Mouse (Mus musculus) lung, postnatal 0 days (tissue): ENCODE results near the gene Qk. TPM values are rescaled to one million over a fixed set of nuclear protein-coding genes. Genes with fewer than 3 reads are reported as not detected.

ENCODE experiments used
- ATAC-seq: fragments of 200-750 bp; cut with Nextera tagmentation; 2 replicates; pipeline ENCODE4 v1.8.0; 2017; ENCODE audit warnings: moderate library complexity
- DNase-seq: peaks from one replicate; pipeline ENCODE4 v3.0.0-alpha.2; 2016; ENCODE audit warnings: low spot score
- H3K27ac ChIP-seq: fragments of 300-500 bp; sonication (generic); 2 replicates; pipeline ENCODE4 v1.5.1; 2014; ENCODE audit warnings: antibody characterized with exemption, mild to moderate bottlenecking, low read length, mixed read lengths
- H3K27me3 ChIP-seq: fragments of 300-500 bp; sonication (generic); replicated peaks from 2 replicates; pipeline ENCODE4 v1.6.1; 2014; ENCODE audit warnings: low read length, mixed read lengths; ENCODE audit not compliant: insufficient read depth
- H3K36me3 ChIP-seq: fragments of 300-500 bp; sonication (generic); 2 replicates; pipeline ENCODE4 v1.6.1; 2014; ENCODE audit warnings: low read length, mixed read lengths; ENCODE audit not compliant: insufficient read depth
- H3K4me1 ChIP-seq: fragments of 300-500 bp; sonication (generic); 2 replicates; pipeline ENCODE4 v1.6.1; 2014; ENCODE audit warnings: antibody characterized with exemption, low read depth, low read length, mixed read lengths; ENCODE audit not compliant: insufficient read depth
- H3K4me2 ChIP-seq: fragments of 300-500 bp; sonication (generic); replicated peaks from 2 replicates; pipeline ENCODE4 v1.6.1; 2014; ENCODE audit warnings: low read depth, mild to moderate bottlenecking, low read length, moderate library complexity, mixed read lengths
- H3K4me3 ChIP-seq: fragments of 300-500 bp; sonication (generic); 2 replicates; pipeline ENCODE4 v1.5.1; 2014; ENCODE audit warnings: low read depth, low read length
- H3K9ac ChIP-seq: fragments of 300-500 bp; sonication (generic); replicated peaks from 2 replicates; pipeline ENCODE4 v1.6.1; 2014; ENCODE audit warnings: low read depth, mild to moderate bottlenecking
- H3K9me3 ChIP-seq: fragments of 300-500 bp; sonication (generic); 2 replicates; pipeline ENCODE4 v1.6.1; 2016; ENCODE audit warnings: low read length, mixed read lengths
- CTCF ChIP-seq: IDR thresholded peaks from 2 replicates; pipeline ENCODE4 v1.5.1; 2016; ENCODE audit warnings: antibody characterized with exemption, mild to moderate bottlenecking
- EP300 ChIP-seq: IDR thresholded peaks from 2 replicates; pipeline ENCODE4 v1.6.1; 2016; ENCODE audit warnings: antibody characterized with exemption, mild to moderate bottlenecking, control low read depth
- WGBS: fragments of 180-500 bp; shearing (Covaris S2); extraction: QIAGEN DNeasy Blood & Tissue Kit; methylation state at CpG from one replicate; pipeline ENCODE4 v1.1.7; 2014; 5-methylcytosine and 5-hydroxymethylcytosine counted together
- polyA plus RNA-seq: library from polyadenylated mRNA; unstranded; fragments of >200 nt; fragmentation: Nextera tagmentation; extraction: Ambion mirVana; gene quantifications from 2 replicates; pipeline ENCODE4 v1.2.1, GENCODE M21; 2015

Gene Qk
- polyA plus RNA-seq, 1 experiment from 2014 or later: 60.2 TPM

GRCm38 (mm10) chr17:10209154-10209777, 110.4 kb downstream of the Qk start:
- Histone ChIP-seq H3K4me2 (no peak overlapping the region), H3K4me1 (0 out of 2 replicates have a peak, but pooled peaks cover 2% of the 10 kb centered on the region), H3K9ac (no peak overlapping the region), H3K27me3 (no peaks in the 10 kb centered on the region), H3K36me3 (peaks cover 5% of the 10 kb centered on the region; the same call in 1 of the 2 replicates), H3K27ac (no peak overlapping the region), H3K9me3 (no peaks in the 10 kb centered on the region), H3K4me3 (no peak overlapping the region)
- 54% methylated on average over 12 of the region's 12 CpGs for WGBS
- TF ChIP-seq EP300: no peak
- no peak for TF ChIP-seq CTCF
- DNase-seq: no peak
- ATAC-seq: no peak

- no peak for TF ChIP-seq EP300
- TF ChIP-seq CTCF: peak; percentile 16; the same call in 1 of the 2 replicates
- 84% methylated on average over 2 of the region's 2 CpGs for WGBS
- Histone ChIP-seq H3K27ac (no peak overlapping the region), H3K9me3 (no peaks in the 10 kb centered on the region), H3K36me3 (0 out of 2 replicates have a peak, but pooled peaks cover 3% of the 10 kb centered on the region), H3K27me3 (no peaks in the 10 kb centered on the region), H3K9ac (no peak overlapping the region), H3K4me3 (no peak overlapping the region), H3K4me2 (no peak overlapping the region), H3K4me1 (no peaks in the 10 kb centered on the region)
- ATAC-seq: no peak
- peak; percentile 45 for DNase-seq
Observed at GRCm38 (mm10) chr17:10198662-10199061, 121.0 kb downstream of the Qk start.

GRCm38 (mm10) chr17:10198231-10198630, 121.4 kb downstream of the Qk start:
- 0 out of 2 replicates have a peak, but pooled peaks cover 3% of the 10 kb centered on the region for H3K36me3 ChIP-seq
- no peak overlapping the region for H3K4me2 ChIP-seq
- H3K4me3 ChIP-seq: no peak overlapping the region
- no peaks in the 10 kb centered on the region for H3K27me3 ChIP-seq
- no peak overlapping the region for H3K9ac ChIP-seq
- 85% methylated on average over 3 of the region's 3 CpGs for WGBS
- no peaks in the 10 kb centered on the region for H3K9me3 ChIP-seq
- no peaks in the 10 kb centered on the region for H3K4me1 ChIP-seq
- TF ChIP-seq EP300: no peak
- TF ChIP-seq CTCF: no peak
- ATAC-seq (no peak), DNase-seq (no peak)
- H3K27ac ChIP-seq: no peak overlapping the region

- H3K36me3 ChIP-seq: no peaks in the 10 kb centered on the region
- no peaks in the 10 kb centered on the region for H3K9me3 ChIP-seq
- no peak overlapping the region for H3K9ac ChIP-seq
- H3K27me3 ChIP-seq: no peaks in the 10 kb centered on the region
- DNase-seq: no peak
- no peak overlapping the region for H3K4me3 ChIP-seq
- TF ChIP-seq CTCF (no peak), EP300 (no peak)
- no peak overlapping the region for H3K27ac ChIP-seq
- no peak for ATAC-seq
- 96% methylated on average over 6 of the region's 6 CpGs for WGBS
- no peaks in the 10 kb centered on the region for H3K4me1 ChIP-seq
- no peak overlapping the region for H3K4me2 ChIP-seq
Observed at GRCm38 (mm10) chr17:10195703-10196102, 124.0 kb downstream of the Qk start.

- TF ChIP-seq EP300 (no peak), CTCF (no peak)
- ATAC-seq: no peak
Observed at GRCm38 (mm10) chr17:10190857-10191256, 128.8 kb downstream of the Qk start.

GRCm38 (mm10) chr17:10188481-10188880, 131.2 kb downstream of the Qk start:
- H3K36me3 ChIP-seq: no peaks in the 10 kb centered on the region
- no peaks in the 10 kb centered on the region for H3K4me1 ChIP-seq
- H3K27me3 ChIP-seq: no peaks in the 10 kb centered on the region
- ATAC-seq (no peak), DNase-seq (no peak)
- TF ChIP-seq EP300 (no peak), CTCF (no peak)
- 64% methylated on average over 3 of the region's 3 CpGs for WGBS
- no peak overlapping the region for H3K27ac ChIP-seq
- H3K9me3 ChIP-seq: no peaks in the 10 kb centered on the region
- no peak overlapping the region for H3K4me3 ChIP-seq
- H3K4me2 ChIP-seq: no peak overlapping the region
- no peak overlapping the region for H3K9ac ChIP-seq

More at GRCm38 (mm10) chr17:10190857-10191256, 128.8 kb downstream of the Qk start:
- Histone ChIP-seq H3K4me1 (no peaks in the 10 kb centered on the region), H3K9me3 (no peaks in the 10 kb centered on the region), H3K36me3 (no peaks in the 10 kb centered on the region), H3K4me2 (no peak overlapping the region), H3K9ac (no peak overlapping the region), H3K27ac (no peak overlapping the region), H3K4me3 (no peak overlapping the region), H3K27me3 (no peaks in the 10 kb centered on the region)
- 81% methylated on average over 1 of the region's 1 CpGs for WGBS
- DNase-seq: no peak
